Mouse (Mus musculus): ENCODE data around the gene Cckbr.

The Cckbr gene

GRCm38 (mm10) chr7:105487104-105487876 is 61.8 kb downstream of the Cckbr start:
- DNase-seq (ENCODE audit: low read depth, low spot score) = no peak

GRCm38 (mm10) chr7:105497881-105498280 is 72.3 kb downstream of the Cckbr start:
- no peak for DNase-seq (ENCODE audit: low read depth, low spot score)

- no peak for DNase-seq (ENCODE audit: low read depth, low spot score)
These were observed 73.4 kb downstream of the Cckbr start for GRCm38 (mm10) chr7:105498854-105499492.

- DNase-seq (ENCODE audit: low read depth, low spot score) = no peak
These were observed 74.1 kb downstream of the Cckbr start for GRCm38 (mm10) chr7:105499676-105500075.

GRCm38 (mm10) chr7:105501984-105502383 is 76.5 kb downstream of the Cckbr start:
- DNase-seq (ENCODE audit: low read depth, low spot score) = no peak

GRCm38 (mm10) chr7:105507257-105507656 is 81.7 kb downstream of the Cckbr start:
- DNase-seq (ENCODE audit: low read depth, low spot score) = no peak

- DNase-seq (ENCODE audit: low read depth, low spot score) = no peak
These were observed 84.6 kb downstream of the Cckbr start for GRCm38 (mm10) chr7:105510143-105510542.

GRCm38 (mm10) chr7:105513845-105514291 is 88.3 kb downstream of the Cckbr start:
- no peak for DNase-seq (ENCODE audit: low read depth, low spot score)

GRCm38 (mm10) chr7:105514561-105514960 is 89.0 kb downstream of the Cckbr start:
- no peak for DNase-seq (ENCODE audit: low read depth, low spot score)

GRCm38 (mm10) chr7:105515178-105515577 is 89.6 kb downstream of the Cckbr start:
- peak; percentile 56 for DNase-seq (ENCODE audit: low read depth, low spot score)

- peak; percentile 50 for DNase-seq (ENCODE audit: low read depth, low spot score)
These were observed 91.3 kb downstream of the Cckbr start for GRCm38 (mm10) chr7:105516669-105517360.

- no peak for DNase-seq (ENCODE audit: low read depth, low spot score)
These were observed 93.8 kb downstream of the Cckbr start for GRCm38 (mm10) chr7:105519336-105519735.

GRCm38 (mm10) chr7:105519771-105520170 is 94.2 kb downstream of the Cckbr start:
- no peak for DNase-seq (ENCODE audit: low read depth, low spot score)

- DNase-seq (ENCODE audit: low read depth, low spot score) = no peak
These were observed 94.7 kb downstream of the Cckbr start for GRCm38 (mm10) chr7:105520201-105520600.

Data from retina, postnatal 7 days (tissue).